Mouse (Mus musculus) spleen, adult 2 months (tissue): Measurements from ENCODE around the gene Pttg1ip. TPM values are rescaled to one million over a fixed set of nuclear protein-coding genes. Genes with fewer than 3 reads are reported as not detected.
A peak's percentile ranks its signal among the peaks of the same experiment; 100 is the strongest.

ENCODE experiments used
- DNase-seq, 2 experiments: peaks; one replicate each; pipeline versions ENCODE4 v3.0.0 to v3.0.0-alpha.2; 2012 to 2021; ENCODE audit warnings: low spot score in 2 of 2, low read depth in 1 of 2
- H3K27ac ChIP-seq: fragments of 200-500 bp; 2 replicates; pipeline ENCODE4 v1.5.1; 2012; ENCODE audit warnings: low read length, inconsistent platforms; ENCODE audit not compliant: insufficient read depth
- H3K27me3 ChIP-seq: fragments of 200-500 bp; 2 replicates; pipeline ENCODE4 v1.6.1; 2012; ENCODE audit warnings: mild to moderate bottlenecking, moderate library complexity, low read length, inconsistent platforms; ENCODE audit not compliant: control insufficient read depth, insufficient read depth
- H3K36me3 ChIP-seq: fragments of 200-500 bp; 2 replicates; pipeline ENCODE4 v1.6.1; 2012; ENCODE audit warnings: mild to moderate bottlenecking, low read length, inconsistent platforms; ENCODE audit not compliant: control insufficient read depth, insufficient read depth
- H3K4me1 ChIP-seq: fragments of 200-500 bp; 2 replicates; pipeline ENCODE4 v1.6.1; 2011; ENCODE audit warnings: inconsistent platforms; ENCODE audit not compliant: control insufficient read depth, insufficient read depth, insufficient read length
- H3K4me3 ChIP-seq: fragments of 200-500 bp; 2 replicates; pipeline ENCODE4 v1.5.1; 2011; ENCODE audit warnings: mild to moderate bottlenecking, inconsistent platforms; ENCODE audit not compliant: insufficient read depth, insufficient read length; ENCODE audit errors: extremely low read depth
- CTCF ChIP-seq: fragments of 200-500 bp; IDR thresholded peaks from 2 replicates; pipeline ENCODE4 v1.5.1; 2011; ENCODE audit warnings: mild to moderate bottlenecking, inconsistent platforms; ENCODE audit not compliant: insufficient read depth, insufficient read length, insufficient replicate concordance; ENCODE audit errors: extremely low read depth
- POLR2A ChIP-seq: fragments of 200-500 bp; IDR thresholded peaks from 2 replicates; pipeline ENCODE4 v1.6.1; 2011; ENCODE audit warnings: low read depth, low read length, inconsistent platforms
- WGBS: fragments of 180-500 bp; shearing (Covaris S2); methylation state at CpG from one replicate; pipeline ENCODE4 v1.1.7; 2018; 5-methylcytosine and 5-hydroxymethylcytosine counted together
- polyA plus RNA-seq: library from polyadenylated mRNA; depleted of rRNA; stranded (reverse); fragments of >200 nt; gene quantifications from 2 replicates; pipeline ENCODE4 v1.2.3, GENCODE M21; 2012

Pttg1ip gene
- polyA plus RNA-seq, 1 experiment = 65.3 TPM

DNA sequence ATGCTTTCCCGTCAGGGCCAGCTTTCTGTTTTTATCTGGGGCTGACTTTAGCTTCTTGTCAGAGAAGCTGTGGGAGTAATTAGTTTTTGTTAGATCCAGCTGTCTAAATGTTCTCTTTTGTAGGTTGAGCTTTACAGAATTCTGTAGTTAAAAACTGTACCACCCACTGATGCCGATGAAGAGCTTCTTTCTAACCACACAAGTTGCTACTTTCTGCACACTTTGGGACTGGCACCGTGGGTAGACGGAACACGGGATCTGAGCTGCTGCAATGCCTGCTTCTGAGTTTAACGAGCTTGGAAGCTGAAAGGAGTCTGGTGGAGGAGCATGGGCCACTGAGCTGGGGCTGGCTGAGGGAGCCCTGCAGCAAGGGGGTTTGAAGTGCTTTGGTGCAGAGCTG is 10.0 kb downstream of the Pttg1ip start:
- H3K4me3 ChIP-seq = no peak overlapping the region
- TF ChIP-seq CTCF = no peak
- TF ChIP-seq POLR2A = no peak
- peaks cover 29% of the 10 kb centered on the region for H3K36me3 ChIP-seq
- no peaks in the 10 kb centered on the region for H3K4me1 ChIP-seq
- WGBS = 86% methylated on average over 6 of the region's 6 CpGs
- no peak for DNase-seq
- no peak overlapping the region for H3K27ac ChIP-seq
- no peaks in the 10 kb centered on the region for H3K27me3 ChIP-seq

GRCm38 (mm10) chr10:77596060-77596459 is 14.5 kb downstream of the Pttg1ip start:
- H3K36me3 ChIP-seq = peaks cover 35% of the 10 kb centered on the region
- WGBS = 86% methylated on average over 2 of the region's 2 CpGs
- DNase-seq = no peak
- H3K4me3 ChIP-seq = no peak overlapping the region
- no peak overlapping the region for H3K27ac ChIP-seq
- TF ChIP-seq CTCF (no peak), POLR2A (no peak)
- H3K27me3 ChIP-seq = no peaks in the 10 kb centered on the region
- no peaks in the 10 kb centered on the region for H3K4me1 ChIP-seq

DNA sequence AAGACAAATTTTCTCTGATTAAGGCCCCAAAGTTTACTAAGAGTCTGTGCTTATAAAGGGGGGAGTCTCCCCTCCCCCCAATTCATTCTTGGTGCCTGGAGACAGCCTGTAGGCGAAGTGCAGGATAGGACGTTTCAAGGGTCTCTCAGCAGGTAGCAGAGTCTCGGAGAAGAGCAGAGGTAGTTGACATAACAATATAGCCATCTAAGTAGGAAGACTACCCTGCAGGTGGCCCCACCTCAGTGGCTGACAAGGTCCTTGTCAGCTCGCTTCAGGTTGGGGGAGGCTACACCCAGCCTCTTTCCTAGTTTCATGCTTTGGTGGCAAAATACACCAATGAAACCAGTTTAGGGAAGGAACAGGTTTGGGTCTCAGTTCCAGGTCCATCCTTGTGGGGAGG is 21.5 kb downstream of the Pttg1ip start:
- Histone ChIP-seq H3K4me1 (peaks cover 6% of the 10 kb centered on the region), H3K27ac (no peak overlapping the region), H3K36me3 (peaks cover 2% of the 10 kb centered on the region; the same call in 1 of the 2 replicates), H3K4me3 (no peak overlapping the region), H3K27me3 (no peaks in the 10 kb centered on the region)
- DNase-seq = no peak
- no peak for TF ChIP-seq CTCF
- WGBS = 89% methylated on average over 4 of the region's 4 CpGs

DNA sequence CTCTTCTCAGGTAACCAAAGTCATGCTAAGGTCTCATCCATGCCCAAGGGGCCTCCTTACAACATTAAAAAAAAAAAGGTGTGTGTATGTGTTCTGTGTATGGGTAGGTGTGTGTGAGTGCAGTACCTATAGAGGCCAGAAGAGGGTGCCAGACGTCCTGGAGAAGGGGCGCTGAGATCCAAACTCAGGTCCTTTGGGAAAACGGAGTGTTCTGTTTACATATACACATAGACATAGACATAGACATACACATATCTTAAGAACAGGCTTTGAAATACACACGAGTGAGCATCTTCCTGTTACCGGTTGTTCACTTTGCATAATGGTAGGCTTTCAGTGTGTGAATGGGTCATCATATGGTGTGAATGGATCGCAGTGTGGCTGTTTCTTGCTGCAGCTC is 22.6 kb downstream of the Pttg1ip start:
- Histone ChIP-seq H3K36me3 (no peaks in the 10 kb centered on the region), H3K4me3 (no peak overlapping the region), H3K4me1 (peaks cover 6% of the 10 kb centered on the region), H3K27me3 (no peaks in the 10 kb centered on the region), H3K27ac (no peak overlapping the region)
- 93% methylated on average over 6 of the region's 6 CpGs for WGBS
- DNase-seq = no peak
- TF ChIP-seq CTCF = no peak
- no peak for TF ChIP-seq POLR2A

- WGBS = 58% methylated on average over 5 of the region's 5 CpGs
- TF ChIP-seq CTCF = no peak
- TF ChIP-seq POLR2A = no peak
- no peaks in the 10 kb centered on the region for H3K27me3 ChIP-seq
- no peak overlapping the region for H3K4me3 ChIP-seq
- no peak for DNase-seq
- peaks cover 2% of the 10 kb centered on the region for H3K36me3 ChIP-seq
- H3K4me1 ChIP-seq = peaks cover 6% of the 10 kb centered on the region
- 0 out of 2 replicates have a peak overlapping the region, but pooled peaks have one; percentile 98 for H3K27ac ChIP-seq
These were observed 23.4 kb downstream of the Pttg1ip start for GRCm38 (mm10) chr10:77604958-77605357.

- WGBS = 16% methylated on average over 1 of the region's 1 CpGs
- no peak for TF ChIP-seq POLR2A
- TF ChIP-seq CTCF = no peak
- peak overlapping the region; percentile 98 for H3K27ac ChIP-seq
- H3K4me3 ChIP-seq = peak overlapping the region; percentile 85; the same call in 1 of the 2 replicates
- H3K4me1 ChIP-seq = peaks cover 6% of the 10 kb centered on the region
- peaks cover 3% of the 10 kb centered on the region for H3K36me3 ChIP-seq
- DNase-seq = peak in 1 of 2 experiments; percentile 49
- no peaks in the 10 kb centered on the region for H3K27me3 ChIP-seq
These were observed 23.8 kb downstream of the Pttg1ip start for GRCm38 (mm10) chr10:77605368-77605767.

GRCm38 (mm10) chr10:77605908-77606826 is 24.6 kb downstream of the Pttg1ip start, which contains the start of the genes Sumo3 and Gm49325:
TSS of gene Sumo3 (plus strand) at chr10:77606097.
TSS of gene Gm49325 (plus strand) at chr10:77606197.
- Histone ChIP-seq H3K4me1 (peaks cover 6% of the 10 kb centered on the region), H3K27me3 (no peaks in the 10 kb centered on the region), H3K4me3 (peak within 1 kb of the TSS; percentile 85), H3K36me3 (peaks cover 9% of the 10 kb centered on the region), H3K27ac (peak within 1 kb of the TSS; percentile 98)
- WGBS = under 1% methylated on average over 113 of the region's 119 CpGs
- peak; percentile 87 to 99 for DNase-seq
- TF ChIP-seq CTCF (no peak), POLR2A (peak; percentile 98)
